Mouse (Mus musculus) spleen, adult 2 months (tissue): ENCODE results near the gene Rabgap1.
A peak's percentile ranks its signal among the peaks of the same experiment; 100 is the strongest.

ENCODE experiments used
- CTCF ChIP-seq: fragments of 200-500 bp; IDR thresholded peaks from 2 replicates; pipeline ENCODE4 v1.5.1; 2011; ENCODE audit warnings: mild to moderate bottlenecking, inconsistent platforms; ENCODE audit not compliant: insufficient read depth, insufficient read length, insufficient replicate concordance; ENCODE audit errors: extremely low read depth
- POLR2A ChIP-seq: fragments of 200-500 bp; IDR thresholded peaks from 2 replicates; pipeline ENCODE4 v1.6.1; 2011; ENCODE audit warnings: low read depth, low read length, inconsistent platforms

DNA sequence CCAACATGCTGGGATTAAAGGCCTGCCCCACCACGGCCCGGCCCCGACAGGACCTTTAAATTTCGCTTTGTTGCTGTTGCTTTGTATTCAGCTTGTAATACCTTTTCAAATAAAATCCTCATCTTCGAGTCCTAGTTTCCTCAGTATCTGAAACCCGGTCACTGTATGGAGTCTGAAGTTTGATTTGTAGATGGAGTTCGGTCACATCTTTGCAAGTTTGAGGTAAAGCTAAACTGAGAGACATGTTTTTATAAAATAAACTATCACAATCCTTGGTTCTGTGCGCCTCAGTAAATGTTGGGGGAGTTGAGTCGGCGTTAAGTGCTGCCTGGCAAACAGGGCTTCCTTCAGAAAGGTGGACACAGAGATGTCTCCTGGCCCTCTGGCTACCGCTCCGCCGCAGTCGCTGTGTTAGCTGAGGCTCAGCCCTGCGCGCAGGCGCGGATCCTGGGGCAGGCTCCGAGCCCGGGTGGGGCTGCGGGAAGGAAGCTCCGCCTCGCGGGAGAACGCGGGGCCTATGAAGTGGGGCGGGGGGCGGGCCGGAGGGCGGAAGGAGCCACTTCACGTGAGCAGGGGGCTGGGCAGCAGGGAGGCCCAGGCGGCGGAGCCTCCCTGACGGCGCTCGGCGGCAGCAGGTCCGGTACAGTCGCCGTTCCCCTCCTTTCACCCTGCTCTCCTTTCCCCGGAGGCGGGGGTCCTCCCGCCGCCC is 8.7 kb downstream of the Rabgap1 start:
- no peak for TF ChIP-seq CTCF
- peak; percentile 51 for TF ChIP-seq POLR2A
